Mouse (Mus musculus): Measurements from ENCODE around the gene Chrna1.

DNA sequence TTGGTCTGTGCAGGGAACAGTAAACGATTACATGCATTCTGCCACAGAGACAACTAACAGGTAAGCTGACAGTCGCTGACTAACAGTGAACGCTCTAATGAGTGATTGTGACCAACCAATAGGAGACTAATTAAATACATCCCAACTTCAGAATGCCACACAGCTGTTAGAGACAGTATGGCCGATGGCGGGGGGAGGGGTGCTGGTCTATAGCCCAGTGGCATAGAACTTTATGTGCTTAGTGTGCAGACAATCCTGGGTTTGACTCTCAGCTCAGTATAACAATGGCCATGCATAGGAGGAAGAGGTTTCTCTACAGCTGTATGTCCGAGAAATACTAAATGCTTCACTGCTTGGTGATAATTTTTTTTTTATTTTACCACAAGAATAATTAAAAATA is 57.8 kb downstream of the Chrna1 start:
- TF ChIP-seq CTCF (IDR thresholded peaks at IDR 0.05; ENCODE audit: low read depth, low read length): no peak
- TF ChIP-seq GATA1 (IDR thresholded peaks at IDR 0.05; ENCODE audit: borderline replicate concordance, low read length): no peak
- TF ChIP-seq TAL1 (conservative IDR thresholded peaks at IDR 0.05; ENCODE audit: low read depth, low read length): no peak
- no peak for TF ChIP-seq GATA2 (IDR thresholded peaks at IDR 0.05; ENCODE audit: borderline replicate concordance, low read depth, low read length)
